Mouse (Mus musculus): Measurements from ENCODE around the gene Coa4.

DNA sequence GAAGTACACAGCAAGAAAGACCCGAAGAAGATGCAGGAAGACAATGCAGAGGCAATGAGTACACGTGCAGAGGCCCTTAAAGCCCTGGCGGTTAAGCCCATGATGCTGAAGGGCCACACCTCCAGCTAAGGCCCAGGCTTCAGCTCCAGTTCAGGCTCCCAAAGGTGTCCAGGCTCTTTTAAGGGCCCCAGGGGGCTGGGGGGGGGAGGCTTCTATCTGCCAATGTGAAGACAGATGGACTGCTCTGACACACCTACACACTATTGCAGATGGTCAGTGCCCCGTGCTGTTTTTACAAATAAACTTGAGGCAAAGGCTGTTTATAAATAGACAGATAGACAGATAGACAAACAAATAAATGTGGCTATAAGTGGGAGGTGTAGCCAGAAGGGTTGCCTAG, 35.2 kb downstream of the Coa4 start:
- no peak for TF ChIP-seq CTCF (IDR thresholded peaks at IDR 0.05; ENCODE audit: extremely low read depth, insufficient read depth, low read length)
- TF ChIP-seq POLR2A (IDR thresholded peaks at IDR 0.05; ENCODE audit: extremely low read depth, insufficient read depth, low read length): no peak

Measured in cortical plate, adult 2 months (tissue).